Mouse (Mus musculus): ENCODE measurements around the gene Gng7.

Gng7 gene

GRCm38 (mm10) chr10:80967101-80967656 is 47.6 kb downstream of the Gng7 start:
- DNase-seq (ENCODE audit: low spot score): no peak

GRCm38 (mm10) chr10:80966296-80966695 is 48.4 kb downstream of the Gng7 start:
- no peak for DNase-seq (ENCODE audit: low spot score)

DNA sequence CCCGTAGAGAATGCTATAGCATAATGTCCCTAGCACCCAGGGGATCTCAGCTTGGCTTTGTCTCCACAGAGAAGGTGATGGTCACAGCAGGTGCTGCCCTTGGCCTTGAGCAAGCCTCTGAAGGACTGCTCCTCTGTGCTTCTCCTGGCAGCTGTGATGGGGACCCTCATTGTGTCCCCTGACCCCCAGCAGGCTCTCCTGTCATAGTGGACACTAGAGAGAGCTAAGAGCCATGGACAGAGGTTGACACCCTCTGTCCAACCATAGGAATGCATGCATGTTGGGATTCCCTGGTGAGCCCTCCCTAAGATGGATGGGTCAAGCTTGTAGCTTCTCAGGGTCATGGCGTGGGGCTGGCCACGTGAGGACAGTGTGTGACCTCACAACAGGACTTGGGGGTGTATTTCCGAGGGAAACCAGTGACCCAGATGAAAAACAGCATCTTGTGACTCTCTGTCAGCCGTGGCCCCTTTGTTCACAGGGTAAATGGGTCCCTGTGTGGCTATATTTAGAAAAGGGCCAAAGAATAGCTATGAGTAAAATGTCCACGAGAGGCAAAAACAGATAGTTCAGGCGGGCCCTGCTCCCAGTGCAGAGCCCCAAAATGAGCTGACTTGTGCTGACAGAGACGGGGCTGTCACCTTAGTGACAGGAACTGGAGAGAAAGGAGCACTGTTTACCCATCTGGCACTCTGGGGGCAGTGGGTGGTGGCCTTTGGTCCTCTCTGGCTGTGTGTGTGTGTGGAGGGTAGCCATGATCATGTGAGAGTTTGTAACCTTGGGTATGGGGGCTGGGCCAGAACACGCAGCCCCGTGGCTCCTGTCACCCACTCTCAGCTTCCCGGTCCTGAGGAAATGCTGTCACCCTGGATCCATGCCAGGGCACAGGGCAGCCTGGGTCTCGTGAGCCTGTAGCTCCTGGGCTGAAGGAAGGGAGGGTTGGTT is 51.4 kb downstream of the Gng7 start:
- DNase-seq (ENCODE audit: low spot score): peak; percentile 35

DNA sequence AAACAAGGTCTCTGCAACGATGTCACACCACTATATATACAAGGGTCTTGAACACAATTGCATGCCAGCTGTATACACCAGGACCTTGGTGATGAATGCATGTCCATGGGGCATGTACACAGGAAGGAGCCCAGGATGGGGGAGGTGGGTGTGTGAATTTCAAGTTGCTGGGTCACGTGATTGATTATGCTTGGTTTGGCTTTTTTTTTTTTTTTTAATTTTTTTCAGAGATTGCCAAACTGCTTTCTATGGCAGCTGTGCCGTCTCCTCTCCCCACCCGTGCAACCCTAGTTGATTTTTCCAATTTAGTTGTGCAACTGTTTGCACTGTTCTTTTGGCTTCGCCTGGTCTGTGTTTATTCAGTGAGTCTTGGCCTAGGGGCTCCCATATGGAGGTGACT is 52.2 kb downstream of the Gng7 start:
- no peak for DNase-seq (ENCODE audit: low spot score)

GRCm38 (mm10) chr10:80962051-80962472 is 52.7 kb downstream of the Gng7 start:
- DNase-seq (ENCODE audit: low spot score): no peak

- DNase-seq (ENCODE audit: low spot score): no peak
Measured at GRCm38 (mm10) chr10:80960551-80961508, 53.9 kb downstream of the Gng7 start.

DNA sequence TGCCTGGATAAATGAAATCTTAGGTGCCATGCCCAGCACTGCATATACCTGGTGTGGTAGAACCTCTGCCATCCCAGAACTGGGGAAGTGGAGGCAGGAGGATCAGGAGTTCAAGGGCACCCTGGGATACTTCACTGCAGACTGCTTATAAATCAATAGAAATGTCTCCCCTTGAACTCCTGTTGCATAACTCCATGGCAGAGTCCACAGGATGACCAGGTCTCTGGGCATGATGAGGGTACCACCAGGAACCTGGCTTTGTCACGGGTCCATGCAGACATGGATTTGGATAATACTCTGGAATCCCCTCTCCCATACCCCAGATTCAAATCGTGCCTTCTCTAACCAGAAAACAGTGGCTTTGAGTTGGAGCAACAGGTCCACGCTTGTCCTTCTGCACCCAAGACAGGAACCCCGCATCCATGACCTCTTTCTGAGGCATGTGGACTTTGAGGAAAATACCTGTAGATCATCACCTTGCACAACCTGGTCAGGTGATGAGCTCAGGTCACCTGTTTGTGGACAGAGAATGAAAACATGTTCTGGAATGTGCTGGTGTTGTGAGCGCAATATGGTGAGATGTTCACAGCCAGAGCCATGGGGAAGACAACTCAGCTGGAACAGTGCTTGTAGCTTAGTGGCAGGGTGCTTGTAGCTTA is 55.6 kb downstream of the Gng7 start:
- no peak for DNase-seq (ENCODE audit: low spot score)

GRCm38 (mm10) chr10:80957791-80958190 is 57.0 kb downstream of the Gng7 start:
- no peak for DNase-seq (ENCODE audit: low spot score)

DNA sequence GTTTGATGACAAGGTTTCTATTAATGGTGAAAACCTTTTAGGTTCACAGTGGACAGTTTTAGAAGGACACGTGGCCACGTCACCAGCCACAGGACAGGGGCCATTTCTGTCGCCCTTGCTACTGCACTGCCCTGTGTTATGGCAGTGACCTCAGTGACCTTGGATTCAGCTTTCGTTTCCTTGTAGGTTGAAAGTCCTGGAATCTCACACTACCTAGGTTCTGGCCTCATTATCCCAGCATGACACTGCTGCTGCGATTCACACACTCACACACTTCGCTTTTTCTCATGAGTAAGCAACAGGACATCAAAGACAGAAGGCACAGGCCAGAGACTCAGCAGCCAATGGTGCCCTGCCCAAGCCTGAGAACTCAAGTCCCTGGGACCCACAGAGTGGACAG is 57.8 kb downstream of the Gng7 start:
- no peak for DNase-seq (ENCODE audit: low spot score)

- DNase-seq (ENCODE audit: low spot score): no peak
Measured at GRCm38 (mm10) chr10:80956385-80956784, 58.4 kb downstream of the Gng7 start.

- DNase-seq (ENCODE audit: low spot score): no peak
Measured at GRCm38 (mm10) chr10:80955536-80955935, 59.2 kb downstream of the Gng7 start.

GRCm38 (mm10) chr10:80954843-80955242 is 59.9 kb downstream of the Gng7 start:
- no peak for DNase-seq (ENCODE audit: low spot score)

- DNase-seq (ENCODE audit: low spot score): no peak
Measured at GRCm38 (mm10) chr10:80954415-80954814, 60.3 kb downstream of the Gng7 start.

GRCm38 (mm10) chr10:80952449-80952848 is 62.3 kb downstream of the Gng7 start:
- DNase-seq (ENCODE audit: low spot score): no peak

DNA sequence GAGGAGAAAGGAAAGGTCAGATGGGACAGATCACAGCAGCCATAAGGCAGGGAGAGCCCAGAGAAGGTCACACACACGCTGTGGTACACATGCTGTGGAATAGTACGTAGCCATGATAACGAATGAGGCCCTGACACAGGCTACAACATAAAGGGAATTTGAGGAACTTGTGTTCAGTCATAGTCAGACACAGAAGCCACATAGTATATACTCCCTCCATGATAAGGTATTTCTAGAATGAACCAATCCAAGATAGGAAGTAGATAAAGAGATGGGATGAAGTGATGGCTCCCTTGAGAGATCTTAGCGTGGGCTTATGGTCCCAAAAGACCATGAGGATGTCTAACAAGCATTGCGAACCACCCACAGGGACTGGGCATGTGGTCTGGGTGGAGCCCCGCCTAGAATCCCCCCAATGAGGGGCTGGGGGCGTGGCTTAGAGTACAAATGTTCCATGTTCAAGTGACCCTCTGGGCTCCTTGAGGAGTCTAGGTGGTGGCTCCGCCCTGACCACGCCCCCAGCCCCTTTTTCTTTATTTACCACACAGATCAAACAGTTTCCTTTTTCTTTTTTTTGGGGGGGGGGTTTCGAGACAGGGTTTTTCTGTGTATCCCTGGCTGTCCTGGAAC is 62.9 kb downstream of the Gng7 start:
- DNase-seq (ENCODE audit: low spot score): no peak

DNA sequence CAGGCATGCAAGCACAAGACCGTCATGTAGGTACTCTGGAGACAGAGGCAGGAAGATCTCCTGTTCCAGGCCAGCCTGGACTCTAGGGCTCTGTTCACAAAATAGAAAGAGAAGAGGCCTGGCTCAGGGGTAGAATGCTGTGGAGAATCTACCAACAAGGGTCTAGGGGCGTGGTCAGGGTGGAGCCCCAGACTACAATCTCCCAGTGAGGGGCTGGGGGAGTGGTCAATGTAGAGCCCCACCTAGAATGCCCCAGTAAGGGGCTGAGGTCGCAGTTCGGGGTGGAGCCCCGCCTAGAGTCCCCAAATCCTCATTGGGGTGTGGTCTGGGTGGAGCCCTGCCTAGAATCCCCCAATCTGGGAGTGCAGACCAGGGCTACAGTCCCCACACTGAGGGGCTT is 64.4 kb downstream of the Gng7 start:
- DNase-seq (ENCODE audit: low spot score): no peak

GRCm38 (mm10) chr10:80949081-80949480 is 65.7 kb downstream of the Gng7 start:
- no peak for DNase-seq (ENCODE audit: low spot score)

GRCm38 (mm10) chr10:80948570-80948969 is 66.2 kb downstream of the Gng7 start:
- no peak for DNase-seq (ENCODE audit: low spot score)

DNA sequence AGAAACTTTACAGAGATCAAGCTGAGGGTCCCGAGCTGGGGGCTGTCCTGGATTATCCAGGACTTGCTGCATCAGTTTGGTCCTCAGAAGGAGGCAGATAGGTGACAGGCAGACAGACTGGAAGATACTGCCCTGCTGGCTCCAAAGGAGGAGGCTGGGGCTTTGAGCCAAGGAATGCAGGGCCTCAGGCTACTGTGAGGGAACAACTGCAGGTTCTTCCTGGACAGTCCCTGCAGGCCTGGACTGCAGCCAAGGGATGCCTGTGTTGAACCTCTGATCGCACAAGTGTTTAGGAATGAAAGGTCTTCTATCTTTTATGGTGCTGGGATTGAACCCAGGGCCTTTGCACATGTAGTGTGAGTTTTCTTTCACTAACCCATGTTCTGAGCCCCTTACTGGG is 66.9 kb downstream of the Gng7 start:
- no peak for DNase-seq (ENCODE audit: low spot score)

- DNase-seq (ENCODE audit: low spot score): no peak
Measured at GRCm38 (mm10) chr10:80946684-80947437, 67.9 kb downstream of the Gng7 start.

DNA sequence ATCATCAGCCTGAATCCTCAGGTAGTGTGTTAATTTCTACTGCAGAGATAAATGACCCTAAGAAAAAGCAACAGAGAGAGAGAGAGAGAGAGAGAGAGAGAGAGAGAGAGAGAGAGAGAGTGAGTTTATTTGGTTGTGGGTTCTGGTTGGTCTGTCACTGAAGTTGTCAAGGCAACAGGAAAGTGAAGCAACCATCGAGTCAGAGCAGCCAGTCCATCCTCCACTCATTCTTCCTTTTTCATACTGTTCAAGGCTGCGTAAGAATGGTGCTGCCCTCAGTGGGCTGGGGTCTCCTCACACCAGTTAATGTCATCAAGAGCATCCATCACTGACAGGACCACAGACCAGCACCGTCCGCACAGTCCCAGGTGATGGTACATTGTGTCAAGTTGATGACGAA is 70.5 kb downstream of the Gng7 start:
- no peak for DNase-seq (ENCODE audit: low spot score)
